Mouse (Mus musculus) adrenal gland, postnatal 14 days (tissue): Measurements from ENCODE around the gene Naf1. TPM values are rescaled to one million over a fixed set of nuclear protein-coding genes. Genes with fewer than 3 reads are reported as not detected.

ENCODE experiments used
- DNase-seq: peaks from one replicate; pipeline ENCODE4 v3.0.0; 2021; ENCODE audit warnings: mixed read lengths
- long read RNA-seq, 2 experiments: library from polyadenylated mRNA; stranded (forward); transcript quantifications; one replicate each; pipeline ENCODE4 v2.0.0; 2021
- total RNA-seq: library from RNA; stranded (reverse); gene quantifications from 2 replicates; pipeline ENCODE4 v1.2.3, GENCODE M21; 2021

The Naf1 gene
- 14.0 and 15.0 TPM in 2 replicates for total RNA-seq
- long read RNA-seq, experiment 1, partial matches to known transcripts: 0 of 6 reads
- long read RNA-seq, experiment 1, other reads (novel, unspliced or antisense): 5 of 6 reads
- long read RNA-seq, experiment 2, partial matches to known transcripts: 0 of 1 reads
- long read RNA-seq, experiment 2, other reads (novel, unspliced or antisense): 0 of 1 reads

- peak; percentile 96 for DNase-seq
Observed at GRCm38 (mm10) chr8:66860023-66860422, at the start of gene Naf1. Gene Naf1, plus strand, starts transcription at chr8:66860217.

GRCm38 (mm10) chr8:66860921-66861588 is 1.0 kb downstream of the Naf1 start:
- peak; percentile 58 for DNase-seq

- no peak for DNase-seq
Observed at GRCm38 (mm10) chr8:66861589-66862500, 1.8 kb downstream of the Naf1 start.

DNA sequence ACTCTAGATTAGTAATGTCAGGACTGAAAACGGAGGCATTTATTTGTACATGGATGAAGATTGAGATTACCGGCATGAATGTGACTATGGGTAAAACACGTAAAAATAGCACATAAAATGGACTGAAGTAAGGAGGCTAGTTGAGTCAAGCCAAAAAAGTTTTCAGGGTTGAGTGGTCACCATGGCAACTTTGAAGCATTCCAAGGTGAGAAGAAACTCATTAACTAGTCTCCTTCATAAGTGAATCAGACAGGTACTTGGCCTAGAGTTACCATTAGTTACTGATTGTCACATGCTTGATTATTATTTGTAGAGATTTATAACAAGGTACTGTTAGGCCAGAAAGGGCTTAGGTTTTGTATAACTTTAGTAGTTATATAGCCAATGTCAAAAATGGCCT is 3.7 kb downstream of the Naf1 start:
- no peak for DNase-seq

- DNase-seq: no peak
Observed at GRCm38 (mm10) chr8:66865120-66865519, 5.1 kb downstream of the Naf1 start.

DNA sequence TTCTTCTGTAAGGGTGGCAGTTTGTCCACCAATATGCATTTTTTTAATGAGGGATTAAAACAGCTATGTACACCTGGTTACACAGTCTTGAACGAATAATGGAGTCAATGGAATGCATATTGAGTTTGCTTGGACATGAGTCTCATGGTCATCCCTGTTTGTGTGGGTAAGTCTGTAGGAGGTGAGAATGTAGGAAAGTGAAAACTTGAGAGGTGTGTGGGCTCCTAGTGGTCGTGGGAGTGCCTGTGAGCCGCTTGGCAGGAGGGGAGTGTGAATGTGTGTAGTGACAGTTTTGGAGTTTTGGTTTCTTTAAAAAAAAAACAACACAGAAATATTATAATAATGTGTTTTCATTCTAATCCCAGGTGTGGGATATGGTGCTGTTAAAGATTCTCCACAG is 7.7 kb downstream of the Naf1 start:
- no peak for DNase-seq

- DNase-seq: no peak
Observed at GRCm38 (mm10) chr8:66869211-66869932, 9.4 kb downstream of the Naf1 start.

DNA sequence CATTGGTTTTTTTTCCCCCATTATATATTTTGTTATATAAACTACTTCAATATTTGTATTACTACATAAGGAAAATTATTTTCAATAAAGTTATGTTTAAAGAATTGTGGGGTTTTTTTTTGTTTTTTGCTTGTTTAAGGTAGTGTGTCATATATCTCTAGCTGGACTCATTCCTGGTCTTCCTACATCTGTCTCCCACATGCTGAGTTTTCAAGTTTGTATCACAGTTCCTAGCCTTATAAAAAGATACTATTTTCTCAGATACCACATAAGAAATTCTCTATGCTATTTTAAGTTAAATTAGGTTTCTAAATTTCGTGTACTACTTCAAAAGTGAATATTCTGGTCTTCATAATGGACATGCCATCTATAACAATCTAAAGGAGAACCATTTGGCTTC is 23.8 kb downstream of the Naf1 start:
- DNase-seq: no peak

DNA sequence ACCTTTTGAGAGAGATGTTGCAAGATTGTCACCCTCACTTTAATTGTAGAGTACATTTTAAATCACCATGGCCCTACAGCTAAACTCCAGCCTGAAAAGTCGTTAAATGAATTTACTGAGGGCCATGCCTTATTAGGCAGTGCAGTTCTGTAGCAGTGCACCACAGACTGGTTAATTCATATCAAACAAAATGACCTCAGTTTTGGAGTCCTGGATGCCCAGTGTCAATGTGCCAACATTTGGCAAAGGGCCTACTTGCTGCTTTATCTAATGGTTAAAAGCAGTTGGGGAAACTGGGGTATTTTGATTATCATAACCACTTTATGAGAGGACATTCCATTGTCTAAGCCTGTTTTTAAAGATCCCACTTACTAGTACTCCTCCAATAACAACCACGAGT is 31.9 kb downstream of the Naf1 start:
- DNase-seq: no peak

GRCm38 (mm10) chr8:66905000-66905399 is 45.0 kb downstream of the Naf1 start:
- no peak for DNase-seq

GRCm38 (mm10) chr8:66905557-66905956 is 45.5 kb downstream of the Naf1 start:
- no peak for DNase-seq

DNA sequence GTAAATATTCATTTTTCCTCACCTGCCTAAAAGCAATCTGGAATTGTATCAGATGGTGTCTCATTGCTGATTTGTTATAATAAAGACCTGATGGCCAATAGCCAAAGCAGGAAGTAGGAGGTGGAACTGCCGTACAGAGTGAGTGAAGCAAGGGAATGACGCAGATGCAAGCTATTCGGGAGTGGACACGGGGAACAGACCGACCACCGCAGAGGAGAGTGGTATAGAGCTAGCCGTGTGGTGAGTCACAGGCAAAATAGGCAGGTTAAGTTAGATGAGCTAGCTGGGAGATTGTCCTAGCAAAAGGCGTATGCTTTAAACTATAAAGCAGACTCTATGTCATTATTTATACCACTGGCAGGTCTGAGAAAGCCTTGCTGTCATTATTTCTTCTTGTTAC is 46.1 kb downstream of the Naf1 start:
- DNase-seq: no peak

GRCm38 (mm10) chr8:66910684-66911083 is 50.7 kb downstream of the Naf1 start:
- no peak for DNase-seq

DNA sequence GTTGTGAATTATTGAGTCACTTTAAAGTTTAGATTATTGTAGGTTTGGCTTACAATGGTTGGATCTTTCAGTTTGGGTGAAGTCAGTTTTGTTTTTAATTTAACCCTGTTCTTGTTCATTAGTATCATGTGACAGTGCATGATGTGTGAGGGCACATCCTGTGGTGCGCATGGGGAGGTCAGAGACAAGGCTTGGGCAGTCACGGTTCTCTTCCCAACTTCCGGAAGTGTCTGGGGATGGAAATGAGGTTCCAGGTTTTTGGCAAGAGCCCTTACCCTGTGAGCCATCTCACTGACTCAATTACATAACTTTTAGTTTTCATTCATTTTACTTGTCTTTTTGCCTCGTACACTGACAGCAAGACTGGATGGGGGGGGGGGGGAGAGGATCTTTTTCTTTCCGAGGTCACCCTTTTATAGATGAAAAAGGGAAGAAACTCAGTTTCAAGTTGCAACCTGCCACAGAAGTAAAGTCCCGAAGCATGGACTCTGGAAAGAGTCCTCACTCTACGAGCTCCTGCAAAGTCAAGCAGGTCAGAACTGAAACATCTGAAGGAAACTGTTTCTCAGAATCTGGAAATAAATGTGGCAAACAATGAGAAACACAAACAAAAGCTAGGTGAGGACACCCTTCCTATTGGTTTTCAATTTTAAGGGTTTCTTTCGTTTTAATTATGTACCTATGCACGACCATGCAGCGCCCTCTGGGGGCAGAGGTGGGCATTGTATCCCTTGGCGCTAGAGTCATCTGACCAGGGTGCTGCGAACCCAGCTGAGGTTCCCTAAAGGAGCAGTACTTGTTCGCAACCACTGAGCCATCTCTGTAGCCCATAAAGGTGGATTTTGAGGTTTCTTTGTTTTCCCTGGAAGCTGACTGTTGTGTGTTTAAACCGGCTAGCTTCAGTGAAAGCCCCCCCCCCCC is 53.9 kb downstream of the Naf1 start:
- DNase-seq: peak; percentile 59

DNA sequence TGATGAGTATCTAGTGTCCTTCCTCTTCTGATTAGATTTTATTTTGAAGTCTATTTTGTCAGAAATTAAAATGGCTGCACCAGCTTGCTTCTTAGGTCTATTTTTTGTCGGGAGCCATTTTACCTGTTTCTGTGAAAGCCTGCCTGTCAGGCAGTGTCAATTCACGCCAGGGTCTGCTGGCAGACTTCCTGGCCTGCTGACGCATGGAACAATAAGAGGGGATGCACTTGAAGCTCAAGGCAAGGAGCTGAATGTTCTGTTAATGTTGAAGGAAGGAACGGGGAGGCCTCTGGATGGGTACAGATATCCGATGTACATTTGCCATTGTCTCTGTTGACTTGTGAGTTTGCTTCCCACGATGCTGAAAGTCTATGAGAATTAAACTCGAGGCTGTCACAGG is 56.0 kb downstream of the Naf1 start:
- no peak for DNase-seq

DNA sequence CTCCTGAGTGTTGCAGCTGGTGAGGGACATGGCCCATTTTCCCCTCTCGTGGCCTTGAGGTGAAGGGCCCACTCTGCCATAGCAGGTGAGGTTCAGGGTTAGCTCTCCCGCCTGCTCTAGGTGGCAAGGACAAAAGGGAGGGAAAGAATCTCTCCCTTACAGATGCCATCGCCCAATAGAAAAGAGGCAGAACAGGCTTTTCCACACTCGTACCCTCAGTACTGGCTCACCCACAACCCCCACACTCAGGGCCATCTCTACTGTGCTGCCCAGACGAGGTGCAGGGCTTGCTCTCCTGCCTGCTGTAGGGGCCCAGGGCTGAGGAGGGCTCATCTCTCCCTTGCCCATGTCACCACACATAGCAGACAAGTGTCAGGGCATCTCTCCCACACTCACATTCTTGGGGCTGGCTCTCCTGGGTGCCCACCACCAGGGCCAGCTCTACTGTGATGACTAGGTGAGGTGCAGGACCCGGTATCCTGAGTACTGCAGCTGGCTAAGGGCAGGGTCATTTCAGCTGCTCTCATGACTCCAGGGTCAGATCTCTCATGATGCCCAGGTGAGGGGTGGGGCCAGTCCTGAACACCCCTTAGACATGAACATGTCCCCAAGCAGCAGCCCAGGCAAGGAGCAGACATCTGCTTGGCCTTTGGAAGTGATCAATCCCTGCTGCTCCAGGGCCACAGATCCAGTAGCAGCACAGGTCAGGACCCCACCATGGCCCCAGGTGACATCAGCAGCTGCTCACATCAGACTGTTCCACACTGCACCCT is 57.9 kb downstream of the Naf1 start:
- DNase-seq: no peak

DNA sequence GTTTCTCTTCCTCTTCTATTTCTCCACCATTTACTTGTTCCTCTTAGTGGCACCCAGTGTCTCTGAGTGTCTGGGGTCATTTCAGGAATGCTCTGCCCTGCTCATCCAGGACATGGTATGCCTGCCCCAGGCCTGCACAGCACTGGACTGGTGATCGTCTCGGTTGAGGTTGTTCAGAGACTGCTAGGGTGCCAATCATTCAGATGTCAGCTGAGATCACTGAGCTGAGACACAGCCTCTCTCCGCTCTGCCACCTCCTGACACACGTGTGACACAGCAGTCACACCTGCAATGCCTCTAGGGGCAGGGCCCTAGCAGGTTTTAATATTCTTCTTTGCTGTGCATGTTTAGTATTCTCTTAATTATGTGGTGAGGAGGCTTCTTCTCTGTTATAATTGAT is 58.5 kb downstream of the Naf1 start:
- DNase-seq: no peak

GRCm38 (mm10) chr8:66933746-66934145 is 73.7 kb downstream of the Naf1 start:
- DNase-seq: no peak

DNA sequence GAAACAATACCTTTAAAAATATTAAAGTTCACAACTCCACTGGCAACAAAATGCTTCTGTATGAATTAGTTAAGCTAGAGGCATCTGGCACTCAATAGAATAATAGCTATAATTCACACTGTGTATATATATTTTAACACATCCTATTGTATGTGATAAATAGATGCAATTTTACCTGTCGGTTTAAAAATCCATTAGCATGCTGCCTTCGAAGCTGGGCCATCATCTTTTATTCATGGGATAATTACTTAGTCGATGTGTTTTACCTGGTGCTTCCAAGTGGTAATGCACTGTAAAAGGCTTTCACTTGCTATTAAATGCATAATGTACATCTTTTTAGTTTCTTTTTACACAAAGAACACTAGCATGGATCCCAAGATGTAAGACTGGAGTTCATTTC is 76.2 kb downstream of the Naf1 start:
- no peak for DNase-seq
